Mouse (Mus musculus) spleen, postnatal 4 days (tissue): ENCODE data around the gene Kcnab2.

Experiments
- DNase-seq, 2 experiments: peaks; one replicate each; pipeline ENCODE4 v3.0.0; 2022; ENCODE audit warnings: low spot score in 2 of 2

Kcnab2 gene

DNA sequence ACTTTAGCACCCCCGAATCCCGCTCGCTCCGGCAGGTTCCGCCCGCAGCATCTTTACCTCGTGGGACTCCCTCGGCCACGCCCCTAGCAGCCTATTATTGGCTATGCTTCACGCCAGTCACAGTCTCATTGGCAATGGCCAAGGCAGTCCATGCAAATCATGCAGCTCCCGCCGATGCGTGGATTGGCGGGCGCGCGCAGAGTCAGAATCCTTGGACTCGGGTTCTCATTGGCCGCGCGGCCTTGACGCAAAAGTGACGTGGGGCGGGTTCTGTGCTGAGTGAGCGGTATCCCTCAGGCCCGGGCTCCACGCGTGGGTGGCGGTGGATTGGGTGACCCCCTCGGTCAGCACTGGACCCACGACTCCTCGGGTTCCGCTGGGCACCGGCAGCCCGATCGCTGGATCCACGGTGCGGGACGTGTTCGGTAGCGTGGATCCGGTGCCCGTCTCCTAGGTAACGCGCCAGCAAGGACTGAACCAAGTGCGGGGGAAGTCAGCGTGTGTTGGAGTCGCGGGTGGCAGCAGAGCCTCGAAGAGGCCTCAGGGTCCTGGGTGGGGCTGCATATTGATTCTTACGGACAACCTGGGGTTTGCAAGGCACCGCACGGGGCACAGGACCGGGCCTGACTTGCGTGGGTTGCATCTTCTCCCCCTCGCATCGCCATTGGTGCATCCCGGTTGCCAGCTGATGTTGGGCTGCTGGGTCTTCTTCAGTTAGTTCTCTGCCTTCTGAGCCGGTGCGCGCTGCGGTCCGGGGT, at the start of gene Kcnab2:
Gene Kcnab2, minus strand, starts transcription at position 406 of the 758 bp plus-strand sequence.
- DNase-seq: peak; percentile 95 to 96

DNA sequence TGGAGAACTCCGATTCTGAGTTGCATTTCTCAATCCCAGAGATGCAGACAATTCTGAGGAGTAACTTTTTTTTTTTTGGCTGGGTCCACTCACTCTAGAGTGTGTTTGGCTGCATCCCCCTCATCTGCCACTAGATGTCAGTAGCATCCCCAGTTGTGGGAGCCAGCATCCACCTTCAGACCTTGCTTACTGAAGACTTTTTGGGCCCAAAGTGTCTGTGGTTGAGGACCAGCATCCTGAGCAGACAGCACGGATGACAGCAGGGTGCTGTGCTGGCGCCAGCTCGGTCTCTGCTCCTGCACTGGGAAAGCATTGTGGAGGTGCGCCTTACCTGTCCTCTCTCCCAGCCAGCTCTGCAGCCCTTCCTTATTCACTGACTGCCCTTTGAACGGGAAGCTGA, 42.4 kb upstream of the Kcnab2 start:
- DNase-seq: peak; percentile 33 to 72

DNA sequence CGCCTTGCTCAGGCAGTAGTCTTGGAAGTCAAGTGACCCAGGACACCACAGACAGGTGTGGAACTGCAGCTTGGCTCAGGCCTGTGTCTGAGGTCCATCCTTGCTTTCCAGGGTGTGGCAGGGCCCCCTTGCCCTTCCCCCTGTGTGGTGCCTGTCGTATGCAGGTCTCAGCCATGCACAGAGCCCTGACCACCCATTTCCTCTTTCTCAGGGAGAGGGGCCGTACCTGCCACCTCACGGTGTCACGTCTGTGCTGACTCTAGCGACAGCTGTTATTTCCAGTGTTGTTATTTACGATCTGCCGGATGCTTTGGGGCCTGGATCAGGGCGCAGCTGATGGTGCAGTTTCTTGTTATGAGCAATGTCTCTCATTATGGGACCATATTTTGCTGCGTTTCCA, 41.4 kb upstream of the Kcnab2 start:
- no peak for DNase-seq

DNA sequence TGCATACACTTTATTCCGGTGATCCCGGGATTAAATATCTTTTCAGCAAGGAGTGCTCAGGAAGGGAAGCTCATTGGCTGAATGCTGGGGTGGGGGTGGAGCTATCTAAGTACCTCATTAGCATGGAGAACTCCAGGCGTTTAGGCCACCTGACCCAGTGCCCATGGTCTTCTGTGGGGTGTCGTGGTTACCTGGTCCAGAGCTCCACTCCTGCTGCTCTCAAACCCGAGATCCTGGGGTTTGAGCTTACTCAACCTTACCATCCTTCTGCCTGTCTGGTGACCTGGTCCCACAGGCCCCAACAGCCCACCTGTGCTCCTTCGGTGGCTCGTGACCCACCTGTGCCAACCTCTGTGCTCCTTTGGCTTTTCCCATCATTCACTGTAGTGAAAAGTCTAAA, 37.2 kb upstream of the Kcnab2 start:
- no peak for DNase-seq

DNA sequence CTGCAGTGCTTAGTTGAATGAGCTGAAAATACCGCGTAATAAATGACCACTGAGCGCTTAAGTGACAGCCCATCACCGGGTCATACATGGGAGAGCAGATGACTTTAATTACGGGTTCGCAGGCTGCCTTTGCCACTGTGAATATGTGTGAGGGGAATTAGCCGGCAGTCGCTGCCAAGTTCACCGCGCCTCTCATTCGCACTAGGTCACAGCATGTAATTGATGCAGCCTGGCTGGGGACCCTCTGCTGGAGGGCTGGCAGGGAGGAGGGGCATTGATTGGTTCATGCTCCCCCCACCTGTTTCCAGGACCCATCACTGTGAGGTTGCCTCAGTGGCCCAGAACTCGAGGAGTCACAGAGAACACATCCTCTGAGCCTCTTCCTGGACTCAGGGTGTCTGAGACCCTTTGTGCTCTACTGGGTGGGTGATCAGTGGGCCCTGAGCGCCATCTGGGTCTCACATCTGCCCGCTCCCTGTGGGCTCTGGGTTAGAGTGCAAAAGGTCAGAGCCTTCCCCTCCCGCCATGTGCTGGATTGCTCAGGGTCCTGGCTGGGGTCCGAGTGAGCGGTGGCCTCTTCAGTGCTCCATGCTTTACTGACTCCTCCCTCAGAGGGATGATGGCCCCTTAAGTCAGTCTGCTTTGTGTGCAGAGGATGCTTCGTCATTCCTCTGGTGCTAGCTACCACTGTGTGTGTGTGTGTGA, 34.7 kb upstream of the Kcnab2 start:
- no peak for DNase-seq

DNA sequence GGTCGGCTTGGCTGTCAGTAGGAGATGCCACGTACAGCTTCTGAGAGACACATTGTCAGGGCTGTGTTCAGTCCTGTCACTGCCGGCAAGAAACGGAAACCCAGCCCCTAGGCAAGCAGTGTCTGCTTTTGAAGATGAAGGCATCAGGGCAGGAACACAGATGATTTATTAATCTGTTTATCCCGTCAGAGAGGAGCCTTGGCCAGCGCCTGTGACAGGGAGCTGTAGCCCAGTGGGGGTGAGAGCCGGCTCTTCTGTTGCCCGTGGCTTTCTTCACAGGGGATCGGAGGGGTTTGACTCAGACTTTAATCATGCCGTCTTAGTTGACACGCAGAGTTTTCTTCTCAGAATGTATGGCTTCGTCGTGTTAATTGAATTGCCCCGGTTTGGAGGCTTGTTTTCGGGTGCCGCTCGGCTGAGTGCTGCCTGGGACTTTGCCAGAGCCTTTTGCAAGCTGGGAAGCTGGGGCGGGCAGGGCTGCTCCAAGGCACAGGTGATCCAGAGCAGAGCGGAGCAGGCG, 16.7 kb upstream of the Kcnab2 start:
- DNase-seq: no peak

DNA sequence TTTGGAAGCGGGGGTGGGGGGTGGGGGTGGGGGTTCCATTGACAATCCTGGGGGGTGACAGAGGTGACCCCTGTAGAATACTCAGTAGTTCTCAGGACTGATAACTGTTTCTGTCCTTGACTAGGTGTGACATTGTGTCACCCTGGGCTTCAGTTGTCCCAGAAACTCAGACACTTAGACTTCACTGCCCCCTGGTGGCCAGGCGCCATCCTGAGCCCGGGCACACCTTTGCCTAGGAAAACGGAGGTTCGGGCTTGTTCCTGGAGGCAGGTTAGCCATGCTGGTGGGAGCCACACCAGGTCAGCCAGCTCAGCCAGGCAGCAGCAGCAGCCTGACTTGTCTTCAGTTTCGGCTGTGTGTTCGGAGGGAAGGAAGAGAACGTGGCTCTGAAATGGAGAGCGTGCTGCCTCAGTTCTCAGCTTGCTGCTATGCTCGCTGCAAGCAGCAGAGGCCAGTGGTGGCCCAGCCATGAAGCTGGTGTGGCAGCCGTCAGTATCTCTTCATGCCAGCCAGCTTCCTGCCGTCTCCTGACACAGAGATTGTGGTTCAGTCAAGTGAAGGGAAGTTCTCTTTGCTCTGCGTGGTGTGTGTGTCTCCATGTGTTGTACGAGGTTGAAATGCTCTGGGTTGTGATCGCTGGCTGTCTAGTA, 13.7 kb upstream of the Kcnab2 start:
- peak; percentile 71 to 90 for DNase-seq

DNA sequence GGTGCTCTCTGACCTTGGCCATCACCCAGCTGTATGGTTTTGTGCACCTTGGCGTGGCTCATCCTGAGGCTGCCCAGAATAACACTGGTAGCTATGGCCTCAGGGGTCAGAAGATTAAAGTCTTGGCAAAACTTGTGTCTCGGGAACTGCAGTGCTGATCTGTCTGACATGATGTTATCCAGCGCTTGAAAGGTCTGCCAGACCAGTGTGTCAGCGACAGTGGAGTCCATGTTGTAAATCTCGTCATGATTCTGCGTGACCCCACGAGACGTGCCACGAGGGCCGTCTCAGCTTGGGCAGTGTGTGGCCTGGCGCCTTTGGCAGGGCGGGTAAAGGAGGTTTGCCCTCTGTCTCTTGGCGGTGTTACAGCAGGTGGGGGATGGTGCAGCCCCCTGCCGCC, 12.6 kb upstream of the Kcnab2 start:
- no peak for DNase-seq

DNA sequence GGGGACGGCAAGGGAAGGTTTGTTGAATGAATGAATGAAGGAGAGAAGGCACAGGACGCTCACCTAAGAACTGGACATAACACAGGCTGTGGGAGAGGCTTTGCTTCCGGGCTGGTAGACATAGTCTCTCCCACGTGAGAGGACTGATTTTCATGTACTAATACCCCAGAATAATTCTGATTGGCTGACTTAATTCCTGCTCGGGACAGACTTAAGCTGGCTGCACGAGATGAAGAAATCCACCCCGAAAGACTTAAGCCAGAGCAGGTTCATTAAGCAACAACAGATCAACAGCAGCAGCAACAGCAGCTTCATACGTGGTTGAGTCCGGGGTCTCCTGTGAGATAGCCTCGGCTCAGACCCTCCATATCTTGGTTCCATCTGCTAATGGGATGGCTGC, 10.4 kb upstream of the Kcnab2 start:
- no peak for DNase-seq

DNA sequence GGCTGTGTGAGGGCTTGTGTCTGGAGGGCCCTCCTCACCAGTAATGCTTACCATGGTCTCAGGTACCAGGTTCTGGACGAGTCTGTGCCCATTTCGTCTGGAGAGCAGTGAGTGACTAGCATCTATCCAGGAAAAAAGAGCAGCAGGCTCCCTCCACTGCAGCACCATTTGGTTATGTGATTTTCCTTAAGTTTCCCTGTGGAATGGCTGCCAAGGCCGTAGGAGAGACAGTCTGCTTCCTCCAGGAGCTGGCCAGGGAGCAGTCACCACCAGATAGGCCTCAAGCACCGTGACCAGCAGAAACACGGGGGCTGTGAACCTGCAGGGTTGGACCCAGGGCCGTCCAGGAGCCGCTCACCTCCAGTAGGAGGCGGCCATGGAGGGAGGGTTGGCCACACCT, 2.8 kb upstream of the Kcnab2 start:
- DNase-seq: no peak

DNA sequence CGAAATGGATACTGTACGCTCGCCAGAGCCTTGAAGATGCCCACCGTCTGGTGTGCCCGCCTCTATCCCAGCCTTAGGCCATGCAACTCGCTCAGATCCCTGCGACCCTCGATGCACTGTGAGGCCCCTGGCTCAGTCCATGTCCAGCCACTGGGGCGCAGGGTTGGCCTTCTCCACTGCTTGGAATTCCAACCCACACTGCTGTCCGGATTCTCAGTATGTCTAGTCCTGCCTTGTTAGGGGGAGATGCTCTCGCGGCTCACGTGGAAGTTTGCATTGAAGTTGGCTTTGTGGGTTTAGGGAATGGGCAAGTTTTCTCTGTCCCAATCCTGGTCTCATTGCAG, 525 bp upstream of the Kcnab2 start:
- DNase-seq: no peak

DNA sequence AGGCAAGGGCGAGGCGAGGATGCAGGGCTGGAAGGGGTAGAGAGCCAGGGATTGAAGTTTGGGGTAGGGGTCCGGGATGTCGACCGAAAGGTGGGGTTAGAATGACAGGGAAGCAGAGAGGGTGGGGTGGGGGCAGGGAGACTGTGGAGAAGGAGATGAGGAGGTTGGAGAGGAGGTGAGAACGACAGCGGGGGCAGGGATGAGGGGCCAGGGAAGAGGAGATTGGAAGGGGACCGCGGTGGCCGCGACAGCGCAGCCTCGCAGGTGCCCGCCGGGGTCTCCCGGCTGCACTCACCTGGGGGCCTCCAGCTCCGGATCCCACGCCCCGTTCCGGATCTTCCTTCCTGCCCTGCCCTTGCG, 585 bp downstream of the Kcnab2 start:
- no peak for DNase-seq

DNA sequence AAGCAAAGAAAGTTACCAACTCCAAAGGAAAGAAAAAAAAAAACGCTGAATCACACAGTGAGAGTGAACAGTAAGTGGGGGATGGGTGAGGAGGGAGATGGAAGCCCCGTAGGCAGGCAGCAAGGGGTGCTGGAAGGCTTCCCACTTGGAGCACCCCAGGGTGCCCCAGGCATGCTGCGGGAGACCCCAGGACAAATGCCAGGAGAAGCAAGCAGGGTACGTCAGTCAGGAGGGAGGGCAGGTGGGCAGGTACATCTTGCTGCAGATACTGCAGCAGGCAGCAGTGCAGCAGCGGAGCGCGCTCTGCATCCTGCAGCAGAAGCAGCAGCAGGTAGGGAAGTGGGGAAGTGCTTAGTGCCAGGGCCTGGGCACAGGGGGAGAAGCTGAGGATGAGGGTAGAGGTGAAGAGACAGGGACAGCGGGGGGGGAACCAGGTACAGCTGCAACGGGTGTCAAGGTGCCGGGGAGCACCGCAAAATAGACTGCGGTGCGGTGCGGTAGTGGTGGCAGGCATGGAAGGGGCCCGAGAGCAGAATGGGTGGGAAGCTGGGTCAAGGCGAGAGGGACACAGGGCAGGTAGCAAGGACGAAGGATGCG, 1.1 kb downstream of the Kcnab2 start, which contains the start of gene Nphp4:
Gene Nphp4, plus strand, starts transcription at position 280 of the 597 bp plus-strand sequence.
- DNase-seq: no peak

DNA sequence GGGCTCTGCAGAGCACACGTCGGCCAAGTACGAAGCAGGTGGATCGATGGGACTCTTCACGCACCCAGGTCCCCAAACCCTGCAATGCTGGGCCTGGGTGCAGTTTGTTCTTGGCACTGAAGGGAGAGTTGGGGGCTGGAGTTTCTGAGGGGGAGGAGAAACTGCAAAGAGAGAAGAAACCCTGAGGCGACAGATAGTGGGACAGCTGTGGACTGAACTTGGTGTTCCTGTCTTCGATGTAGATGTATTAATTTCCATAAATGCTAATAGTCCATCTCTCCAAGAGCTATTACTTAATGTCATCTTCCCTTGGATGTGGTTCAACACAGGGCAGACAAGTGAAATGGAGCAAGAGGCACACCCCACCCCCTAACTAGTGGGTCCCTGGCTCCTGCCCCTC, 1.7 kb downstream of the Kcnab2 start:
- no peak for DNase-seq

DNA sequence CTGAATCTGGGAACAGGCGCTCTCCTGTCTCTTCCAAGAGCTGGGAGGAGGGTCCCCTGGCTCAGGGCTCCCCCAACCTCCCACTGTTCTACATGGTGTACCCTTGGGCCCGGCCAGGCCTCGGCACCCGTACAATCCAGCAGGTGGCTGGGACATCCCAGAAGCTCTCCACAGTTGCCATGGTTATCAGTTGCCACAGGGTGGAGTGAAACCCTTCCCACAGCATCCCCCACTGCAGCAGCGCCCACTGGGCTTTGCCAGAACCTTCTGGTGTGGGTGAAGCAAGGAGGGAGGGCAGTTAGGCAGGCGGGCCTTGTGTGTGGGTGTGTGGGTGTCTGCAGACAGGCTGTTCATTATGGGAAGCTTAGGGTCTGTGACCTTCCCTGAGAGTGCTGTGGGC, 9.7 kb downstream of the Kcnab2 start:
- no peak for DNase-seq

DNA sequence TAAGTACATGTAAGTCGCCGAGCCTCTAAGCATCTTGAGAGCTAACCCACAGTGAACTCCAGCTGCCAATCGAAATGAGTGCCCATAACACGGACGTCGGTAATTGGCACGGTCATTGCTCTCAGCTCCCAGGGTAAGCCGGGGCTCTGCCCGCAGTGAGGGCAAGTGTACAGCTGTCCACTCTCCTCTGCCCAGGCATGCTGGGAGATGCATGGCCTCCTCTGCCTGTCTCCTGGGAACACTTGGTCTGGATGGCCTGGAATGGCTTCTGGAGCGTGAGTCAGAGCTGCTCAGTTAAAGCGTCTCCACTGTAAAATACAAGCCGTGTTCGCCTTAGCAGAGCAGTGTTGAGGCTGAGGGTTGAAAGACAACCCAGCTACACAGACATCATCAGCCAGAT, 11.1 kb downstream of the Kcnab2 start:
- DNase-seq: no peak

DNA sequence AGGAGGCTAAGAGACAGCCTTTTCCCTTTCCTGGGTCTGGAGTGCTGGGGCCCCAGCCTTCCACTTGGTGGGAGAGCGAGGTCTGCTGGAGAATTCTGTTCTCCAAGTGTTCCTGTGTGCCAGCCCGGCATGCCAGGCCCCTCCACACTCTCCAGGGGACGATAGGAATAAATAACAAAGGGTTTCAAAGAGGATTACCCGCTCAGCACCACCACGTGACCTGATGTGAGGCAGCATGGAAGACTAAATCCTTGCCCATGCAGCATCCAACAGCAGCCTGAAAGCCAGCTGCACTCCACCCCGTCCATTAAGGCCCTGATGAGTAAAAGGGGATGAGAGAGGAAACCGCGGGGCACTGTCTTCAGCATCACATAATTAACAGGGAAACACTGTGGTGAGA, 12.6 kb downstream of the Kcnab2 start:
- no peak for DNase-seq

DNA sequence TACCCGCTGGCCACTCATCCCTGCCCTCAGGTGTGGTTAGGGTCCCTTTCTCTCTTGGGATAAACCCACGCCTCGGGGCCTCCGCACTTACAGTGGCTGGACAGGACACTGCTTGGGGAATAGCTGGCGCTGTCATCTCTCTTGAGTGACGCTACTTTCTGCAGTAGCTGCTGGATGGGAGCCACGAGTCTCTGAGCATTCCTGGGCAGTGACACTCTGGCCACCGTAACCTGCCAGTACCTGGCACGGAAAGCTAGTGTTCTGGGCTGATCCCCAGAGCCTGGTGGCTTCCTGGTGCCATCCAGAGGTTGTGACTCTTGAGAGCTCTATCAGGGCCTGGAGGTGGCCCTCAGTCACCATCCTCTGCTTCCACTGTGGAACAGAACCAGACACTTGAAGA, 14.5 kb downstream of the Kcnab2 start:
- DNase-seq: no peak

DNA sequence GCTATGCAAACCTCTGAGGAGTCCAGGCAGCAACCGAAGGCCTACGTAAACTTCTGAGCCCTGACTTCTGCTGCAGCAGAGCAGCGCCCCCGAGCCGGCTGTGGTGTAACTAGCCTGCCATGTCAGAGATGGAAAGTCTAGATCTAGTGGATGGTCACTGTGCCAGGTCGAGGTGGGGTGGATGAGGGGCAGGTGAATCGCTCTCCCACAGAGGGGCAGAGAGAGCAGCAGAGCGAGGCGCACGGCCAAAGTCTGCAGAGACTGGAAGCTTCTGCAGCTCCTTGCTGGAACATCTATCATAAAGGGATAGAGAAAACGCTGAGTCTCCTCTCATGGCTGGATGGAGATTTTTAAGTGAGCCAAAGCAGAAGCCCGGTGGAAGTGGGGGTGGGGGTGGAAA, 15.2 kb downstream of the Kcnab2 start:
- no peak for DNase-seq

DNA sequence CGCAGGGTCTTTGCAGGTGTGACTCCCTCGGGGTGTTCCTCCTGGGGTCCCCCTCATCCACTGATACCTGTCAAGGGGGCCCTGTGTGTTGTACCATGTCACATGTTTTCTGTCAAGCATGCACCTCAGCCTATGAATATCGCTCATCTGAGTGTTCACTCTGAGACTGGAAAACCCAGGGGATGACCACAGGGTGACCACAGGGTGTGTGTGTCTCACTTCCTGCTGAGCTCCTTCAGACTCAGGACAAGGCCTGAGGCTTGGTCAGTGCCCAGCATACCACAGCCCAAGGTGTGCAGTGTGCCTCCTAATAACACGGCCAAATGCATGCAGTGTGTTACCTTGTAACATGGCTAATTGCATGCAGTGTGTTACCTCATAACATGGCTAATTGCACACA, 20.0 kb downstream of the Kcnab2 start:
- DNase-seq: no peak

DNA sequence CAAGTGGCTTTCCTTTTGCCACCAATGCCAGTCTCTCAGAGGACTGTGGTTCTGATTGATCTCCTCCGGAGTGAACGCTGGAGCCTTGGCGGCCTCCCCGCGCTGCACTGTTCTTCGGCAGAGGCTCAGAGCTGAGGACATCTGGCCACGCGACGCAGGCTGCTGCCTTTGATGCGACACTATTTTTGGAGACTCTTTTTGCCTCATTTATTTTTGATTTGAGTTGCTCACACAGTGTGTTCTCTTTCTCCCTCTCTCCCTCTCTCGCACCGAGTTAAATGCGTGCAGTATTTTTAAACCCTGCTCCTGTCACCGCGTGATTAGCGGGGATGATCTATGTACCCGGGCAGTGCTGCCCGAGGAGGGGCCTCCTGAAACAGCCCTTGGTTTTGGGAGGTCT, 21.1 kb downstream of the Kcnab2 start:
- no peak for DNase-seq

DNA sequence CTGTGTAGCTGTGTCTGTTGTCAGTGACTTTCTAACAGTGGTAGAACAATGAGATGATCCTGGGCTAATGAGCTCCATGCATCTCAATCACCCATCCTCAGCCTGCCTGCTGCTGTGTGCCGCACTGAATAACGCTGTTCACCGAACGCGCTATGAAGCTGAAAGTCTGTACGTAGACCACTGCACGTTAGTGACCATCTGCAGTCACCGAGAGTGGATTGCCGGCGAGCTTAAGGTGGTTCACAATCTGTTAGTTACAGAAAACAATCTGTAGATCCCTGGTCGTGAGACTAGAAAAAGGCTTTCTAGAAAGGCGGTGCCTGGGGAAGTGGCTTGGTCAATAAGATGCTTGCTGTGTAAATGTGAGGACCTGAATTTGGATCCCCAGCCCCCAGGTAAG, 23.5 kb downstream of the Kcnab2 start:
- no peak for DNase-seq

DNA sequence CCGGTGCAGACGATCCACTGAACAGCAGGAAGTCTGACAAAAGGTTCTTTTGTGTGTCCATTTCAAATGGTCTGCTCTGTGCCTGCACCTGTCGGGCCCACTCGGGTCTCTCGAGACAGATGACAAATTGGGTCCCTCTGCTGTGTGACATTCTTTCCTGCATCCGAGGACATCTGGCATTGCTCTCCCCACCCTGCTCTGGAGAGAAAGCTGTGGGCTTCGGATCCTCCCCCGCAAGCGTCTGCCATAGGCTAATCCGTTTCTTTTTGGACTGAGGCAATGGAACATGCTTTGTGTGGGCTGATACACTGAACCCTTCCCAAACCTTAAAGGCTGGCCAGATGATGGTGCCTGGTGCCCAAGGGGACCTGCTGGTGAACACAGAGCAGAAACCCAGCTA, 24.6 kb downstream of the Kcnab2 start:
- DNase-seq: no peak
